Mouse (Mus musculus): ENCODE measurements around the gene Hap1. TPM values are rescaled to one million over a fixed set of nuclear protein-coding genes. Genes with fewer than 3 reads are reported as not detected.
"Not testable (repeated sequence)": the region's sequence is repeated elsewhere in the genome, so short reads cannot be mapped to it uniquely, and the experiment has no call there.

Hap1 gene
- polyA plus RNA-seq, 1 experiment: 35.2 TPM

- Histone ChIP-seq H3K4me1 (ENCODE audit: control insufficient read depth, insufficient read depth, low read length) (peaks cover 3% of the 10 kb centered on the region), H3K27ac (ENCODE audit: control insufficient read depth, insufficient read depth, low read depth, low read length) (no peak overlapping the region), H3K27me3 (ENCODE audit: control insufficient read depth, insufficient read depth, low read length) (no peaks in the 10 kb centered on the region), H3K4me3 (ENCODE audit: control insufficient read depth, low read depth, low read length) (no peak overlapping the region), H3K36me3 (ENCODE audit: control insufficient read depth, insufficient read depth, low read length) (no peaks in the 10 kb centered on the region)
- TF ChIP-seq POLR2A (IDR thresholded peaks at IDR 0.05; ENCODE audit: control insufficient read depth, low read depth, low read length) (no peak), CTCF (IDR thresholded peaks at IDR 0.05; ENCODE audit: control insufficient read depth, insufficient read depth, insufficient replicate concordance, low read depth, low read length) (no peak)
These were observed 43.7 kb downstream of the Hap1 start for GRCm38 (mm10) chr11:100312096-100312679.

GRCm38 (mm10) chr11:100311656-100312055 lies 44.3 kb downstream of the Hap1 start:
- Histone ChIP-seq H3K36me3 (ENCODE audit: control insufficient read depth, insufficient read depth, low read length) (no peaks in the 10 kb centered on the region), H3K4me3 (ENCODE audit: control insufficient read depth, low read depth, low read length) (no peak overlapping the region), H3K4me1 (ENCODE audit: control insufficient read depth, insufficient read depth, low read length) (peaks cover 3% of the 10 kb centered on the region), H3K27ac (ENCODE audit: control insufficient read depth, insufficient read depth, low read depth, low read length) (no peak overlapping the region), H3K27me3 (ENCODE audit: control insufficient read depth, insufficient read depth, low read length) (no peaks in the 10 kb centered on the region)
- TF ChIP-seq POLR2A (IDR thresholded peaks at IDR 0.05; ENCODE audit: control insufficient read depth, low read depth, low read length) (no peak), CTCF (IDR thresholded peaks at IDR 0.05; ENCODE audit: control insufficient read depth, insufficient read depth, insufficient replicate concordance, low read depth, low read length) (no peak)

DNA sequence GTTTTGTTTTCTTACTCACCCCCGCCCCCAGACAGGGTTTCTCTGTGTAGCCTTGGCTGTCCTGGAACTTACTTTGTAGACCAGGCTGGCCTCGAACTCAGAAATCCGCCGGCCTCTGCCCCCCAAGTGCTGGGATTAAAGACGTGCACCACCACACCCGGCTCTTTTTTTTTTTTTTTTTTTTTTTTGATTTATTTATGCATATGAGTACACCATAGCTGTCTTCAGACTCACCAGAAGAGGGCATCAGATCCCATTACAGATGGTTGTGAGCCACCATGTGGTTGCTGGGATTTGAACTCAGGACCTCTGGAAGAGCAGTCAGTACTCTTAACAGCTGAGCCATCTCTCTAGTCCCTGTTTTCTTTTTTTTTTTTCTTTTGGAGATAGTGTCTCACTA lies 47.3 kb downstream of the Hap1 start:
- not testable (repeated sequence) for H3K27me3 ChIP-seq (ENCODE audit: control insufficient read depth, insufficient read depth, low read length); H3K36me3 ChIP-seq (ENCODE audit: control insufficient read depth, insufficient read depth, low read length); H3K27ac ChIP-seq (ENCODE audit: control insufficient read depth, insufficient read depth, low read depth, low read length); H3K4me1 ChIP-seq (ENCODE audit: control insufficient read depth, insufficient read depth, low read length); H3K4me3 ChIP-seq (ENCODE audit: control insufficient read depth, low read depth, low read length)

DNA sequence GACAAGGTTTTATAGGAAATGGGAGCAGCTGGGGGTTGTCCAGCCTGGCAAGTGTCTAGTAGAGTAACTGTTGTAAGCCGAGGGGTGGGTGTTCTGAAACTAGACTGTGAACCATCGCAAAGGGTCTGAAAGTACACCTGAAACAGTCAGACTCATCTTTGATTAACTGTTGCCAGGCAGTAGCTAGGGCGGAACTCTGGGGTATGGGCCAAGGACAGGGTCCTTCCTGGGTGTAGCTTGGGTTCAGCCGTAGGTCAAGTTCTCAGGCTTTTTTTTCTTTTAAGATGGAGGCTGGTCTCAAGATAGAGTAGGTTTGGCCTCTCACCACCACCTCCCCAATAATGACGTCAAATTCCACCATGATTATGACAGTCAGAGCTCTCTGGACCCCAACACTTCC lies 48.0 kb downstream of the Hap1 start:
- no peak overlapping the region for H3K27ac ChIP-seq (ENCODE audit: control insufficient read depth, insufficient read depth, low read depth, low read length)
- no peak overlapping the region for H3K4me3 ChIP-seq (ENCODE audit: control insufficient read depth, low read depth, low read length)
- no peaks in the 10 kb centered on the region for H3K36me3 ChIP-seq (ENCODE audit: control insufficient read depth, insufficient read depth, low read length)
- H3K4me1 ChIP-seq (ENCODE audit: control insufficient read depth, insufficient read depth, low read length): peaks cover 3% of the 10 kb centered on the region
- H3K27me3 ChIP-seq (ENCODE audit: control insufficient read depth, insufficient read depth, low read length): no peaks in the 10 kb centered on the region
- TF ChIP-seq POLR2A (IDR thresholded peaks at IDR 0.05; ENCODE audit: control insufficient read depth, low read depth, low read length): no peak
- TF ChIP-seq CTCF (IDR thresholded peaks at IDR 0.05; ENCODE audit: control insufficient read depth, insufficient read depth, insufficient replicate concordance, low read depth, low read length): no peak

DNA sequence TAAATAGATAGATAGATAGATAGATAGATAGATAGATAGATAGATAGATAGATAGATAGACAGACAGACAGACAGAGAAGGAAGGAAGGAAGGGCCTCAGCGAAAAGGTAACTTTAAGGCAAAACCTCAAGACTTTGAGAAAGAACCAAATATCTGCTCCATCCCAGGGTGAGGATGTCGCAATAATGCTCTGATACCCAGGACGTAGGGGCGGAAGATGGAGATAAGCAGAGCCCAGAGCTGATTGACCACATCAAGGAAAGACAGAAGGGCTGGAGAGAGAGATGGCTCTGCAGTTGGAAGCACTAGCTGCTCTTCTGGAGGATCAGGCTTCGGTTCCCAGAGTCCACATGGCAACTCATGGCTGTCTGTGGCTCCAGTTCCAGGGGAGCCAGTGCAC lies 54.6 kb downstream of the Hap1 start:
- H3K4me3 ChIP-seq (ENCODE audit: control insufficient read depth, low read depth, low read length): no peak overlapping the region
- TF ChIP-seq POLR2A (IDR thresholded peaks at IDR 0.05; ENCODE audit: control insufficient read depth, low read depth, low read length): no peak
- no peak for TF ChIP-seq CTCF (IDR thresholded peaks at IDR 0.05; ENCODE audit: control insufficient read depth, insufficient read depth, insufficient replicate concordance, low read depth, low read length)
- no peak overlapping the region for H3K27ac ChIP-seq (ENCODE audit: control insufficient read depth, insufficient read depth, low read depth, low read length)
- peaks cover 2% of the 10 kb centered on the region for H3K4me1 ChIP-seq (ENCODE audit: control insufficient read depth, insufficient read depth, low read length)
- H3K27me3 ChIP-seq (ENCODE audit: control insufficient read depth, insufficient read depth, low read length): no peaks in the 10 kb centered on the region
- H3K36me3 ChIP-seq (ENCODE audit: control insufficient read depth, insufficient read depth, low read length): no peaks in the 10 kb centered on the region

DNA sequence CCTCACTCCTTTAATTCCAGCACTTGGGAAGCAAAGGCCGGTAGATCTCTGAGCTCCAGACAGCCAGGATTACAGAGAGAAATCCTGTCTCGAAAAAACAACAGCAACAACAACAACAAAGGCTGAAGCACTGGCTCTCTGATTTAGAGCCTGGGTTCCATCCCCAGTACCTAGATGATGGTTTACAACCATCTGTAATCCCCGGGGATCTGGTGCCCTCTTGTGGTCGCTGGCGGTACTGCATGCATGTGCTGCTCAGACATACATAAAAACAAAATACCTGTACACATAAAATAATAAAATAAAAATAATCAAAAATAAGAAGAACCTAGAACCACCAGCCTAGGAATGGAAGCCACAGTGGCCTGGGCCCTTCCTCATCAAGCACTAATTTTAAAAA lies 55.6 kb downstream of the Hap1 start:
- H3K36me3 ChIP-seq (ENCODE audit: control insufficient read depth, insufficient read depth, low read length): no peaks in the 10 kb centered on the region
- peaks cover 2% of the 10 kb centered on the region for H3K4me1 ChIP-seq (ENCODE audit: control insufficient read depth, insufficient read depth, low read length)
- no peak overlapping the region for H3K27ac ChIP-seq (ENCODE audit: control insufficient read depth, insufficient read depth, low read depth, low read length)
- no peaks in the 10 kb centered on the region for H3K27me3 ChIP-seq (ENCODE audit: control insufficient read depth, insufficient read depth, low read length)
- peak; percentile 92; the same call in 1 of the 2 replicates for TF ChIP-seq CTCF (IDR thresholded peaks at IDR 0.05; ENCODE audit: control insufficient read depth, insufficient read depth, insufficient replicate concordance, low read depth, low read length)
- TF ChIP-seq POLR2A (IDR thresholded peaks at IDR 0.05; ENCODE audit: control insufficient read depth, low read depth, low read length): no peak
- no peak overlapping the region for H3K4me3 ChIP-seq (ENCODE audit: control insufficient read depth, low read depth, low read length)

GRCm38 (mm10) chr11:100298274-100299036 lies 57.5 kb downstream of the Hap1 start:
- H3K4me1 ChIP-seq (ENCODE audit: control insufficient read depth, insufficient read depth, low read length): peaks cover 2% of the 10 kb centered on the region
- peak overlapping the region; percentile 25; the same call in 1 of the 2 replicates for H3K4me3 ChIP-seq (ENCODE audit: control insufficient read depth, low read depth, low read length)
- no peaks in the 10 kb centered on the region for H3K27me3 ChIP-seq (ENCODE audit: control insufficient read depth, insufficient read depth, low read length)
- no peaks in the 10 kb centered on the region for H3K36me3 ChIP-seq (ENCODE audit: control insufficient read depth, insufficient read depth, low read length)
- H3K27ac ChIP-seq (ENCODE audit: control insufficient read depth, insufficient read depth, low read depth, low read length): no peak overlapping the region
- TF ChIP-seq CTCF (IDR thresholded peaks at IDR 0.05; ENCODE audit: control insufficient read depth, insufficient read depth, insufficient replicate concordance, low read depth, low read length) (peak; percentile 90), POLR2A (IDR thresholded peaks at IDR 0.05; ENCODE audit: control insufficient read depth, low read depth, low read length) (no peak)

Data from testis, adult 2 months (tissue).